Mouse (Mus musculus) kidney, postnatal 0 days (tissue): ENCODE measurements around the gene Lmx1a. TPM values are rescaled to one million over a fixed set of nuclear protein-coding genes. Genes with fewer than 3 reads are reported as not detected.
A peak's percentile ranks its signal among the peaks of the same experiment; 100 is the strongest.

Source experiments
- ATAC-seq: fragments of 200-750 bp; cut with Nextera tagmentation; replicated peaks from 2 replicates; pipeline ENCODE4 v1.8.0; 2017; ENCODE audit warnings: low read depth, moderate number of reproducible peaks, moderate TSS enrichment, moderate library complexity; ENCODE audit not compliant: low FRiP score
- DNase-seq: peaks from one replicate; pipeline ENCODE4 v3.0.0-alpha.2; 2016; ENCODE audit warnings: low spot score
- H3K27ac ChIP-seq: fragments of 300-500 bp; sonication (generic); 2 replicates; pipeline ENCODE4 v1.5.1; 2014; ENCODE audit warnings: mild to moderate bottlenecking
- H3K27me3 ChIP-seq: fragments of 300-500 bp; sonication (generic); 2 replicates; pipeline ENCODE4 v1.6.1; 2014; ENCODE audit warnings: low read length, mixed read lengths; ENCODE audit not compliant: insufficient read depth
- H3K36me3 ChIP-seq: fragments of 300-500 bp; sonication (generic); 2 replicates; pipeline ENCODE4 v1.6.1; 2014; ENCODE audit warnings: low read length, mixed read lengths; ENCODE audit not compliant: insufficient read depth
- H3K4me1 ChIP-seq: fragments of 300-500 bp; sonication (generic); replicated peaks from 2 replicates; pipeline ENCODE4 v1.6.1; 2014; ENCODE audit warnings: antibody characterized with exemption, low read length, mixed read lengths; ENCODE audit not compliant: insufficient read depth
- H3K4me2 ChIP-seq: fragments of 300-500 bp; sonication (generic); 2 replicates; pipeline ENCODE4 v1.6.1; 2014; ENCODE audit warnings: mild to moderate bottlenecking, low read length, moderate library complexity, mixed read lengths
- H3K4me3 ChIP-seq: fragments of 300-500 bp; sonication (generic); replicated peaks from 2 replicates; pipeline ENCODE4 v1.5.1; 2014; ENCODE audit warnings: low read depth, low read length
- H3K9ac ChIP-seq: fragments of 300-500 bp; sonication (generic); 2 replicates; pipeline ENCODE4 v1.6.1; 2014; ENCODE audit warnings: low read depth, low read length
- H3K9me3 ChIP-seq: fragments of 300-500 bp; sonication (generic); replicated peaks from 2 replicates; pipeline ENCODE4 v1.6.1; 2016; ENCODE audit warnings: low read length, inconsistent platforms, mixed read lengths
- CTCF ChIP-seq: IDR thresholded peaks from 2 replicates; pipeline ENCODE4 v1.5.1; 2016; ENCODE audit warnings: antibody characterized with exemption, low read depth, mild to moderate bottlenecking, moderate library complexity
- WGBS: fragments of 180-500 bp; shearing (Covaris S2); extraction: QIAGEN DNeasy Blood & Tissue Kit; methylation state at CpG from one replicate; pipeline ENCODE4 v1.1.7; 2014; 5-methylcytosine and 5-hydroxymethylcytosine counted together
- polyA plus RNA-seq: library from polyadenylated mRNA; unstranded; fragments of >200 nt; fragmentation: Nextera tagmentation; extraction: Ambion mirVana; gene quantifications from 2 replicates; pipeline ENCODE4 v1.2.1, GENCODE M21; 2015

Lmx1a gene
- polyA plus RNA-seq, 1 experiment from 2014 or later: 0.04 TPM

- no peaks in the 10 kb centered on the region for H3K9me3 ChIP-seq
- ATAC-seq (no peak), DNase-seq (no peak)
- no peak overlapping the region for H3K4me3 ChIP-seq
- H3K27ac ChIP-seq: no peak overlapping the region
- no peaks in the 10 kb centered on the region for H3K4me1 ChIP-seq
- no peaks in the 10 kb centered on the region for H3K27me3 ChIP-seq
- no peak for TF ChIP-seq CTCF
- H3K36me3 ChIP-seq: no peaks in the 10 kb centered on the region
- no peak overlapping the region for H3K9ac ChIP-seq
- H3K4me2 ChIP-seq: peak overlapping the region; percentile 11; the same call in 1 of the 2 replicates
- WGBS: 14% methylated on average over 13 of the region's 13 CpGs
These were observed 72.8 kb downstream of the Lmx1a start for GRCm38 (mm10) chr1:167761785-167762223.

- no peak for TF ChIP-seq CTCF
- H3K9me3 ChIP-seq: no peaks in the 10 kb centered on the region
- WGBS: 80% methylated on average over 4 of the region's 4 CpGs
- H3K36me3 ChIP-seq: no peaks in the 10 kb centered on the region
- no peak overlapping the region for H3K4me3 ChIP-seq
- DNase-seq (no peak), ATAC-seq (no peak)
- no peaks in the 10 kb centered on the region for H3K4me1 ChIP-seq
- no peak overlapping the region for H3K4me2 ChIP-seq
- H3K27ac ChIP-seq: no peak overlapping the region
- no peaks in the 10 kb centered on the region for H3K27me3 ChIP-seq
- H3K9ac ChIP-seq: no peak overlapping the region
These were observed 77.6 kb downstream of the Lmx1a start for GRCm38 (mm10) chr1:167766619-167767018.

GRCm38 (mm10) chr1:167770457-167770856, 81.4 kb downstream of the Lmx1a start:
- Histone ChIP-seq H3K36me3 (no peaks in the 10 kb centered on the region), H3K4me1 (no peaks in the 10 kb centered on the region), H3K9me3 (no peaks in the 10 kb centered on the region), H3K27me3 (no peaks in the 10 kb centered on the region), H3K27ac (no peak overlapping the region), H3K4me2 (no peak overlapping the region), H3K9ac (no peak overlapping the region), H3K4me3 (no peak overlapping the region)
- 85% methylated on average over 7 of the region's 7 CpGs for WGBS
- ATAC-seq: no peak
- no peak for DNase-seq
- TF ChIP-seq CTCF: no peak

- no peak for ATAC-seq
- H3K27me3 ChIP-seq: no peaks in the 10 kb centered on the region
- no peaks in the 10 kb centered on the region for H3K36me3 ChIP-seq
- H3K4me2 ChIP-seq: no peak overlapping the region
- no peaks in the 10 kb centered on the region for H3K4me1 ChIP-seq
- TF ChIP-seq CTCF: no peak
- no peak overlapping the region for H3K4me3 ChIP-seq
- H3K27ac ChIP-seq: no peak overlapping the region
- WGBS: 78% methylated on average over 4 of the region's 5 CpGs
- no peak for DNase-seq
- no peak overlapping the region for H3K9ac ChIP-seq
- H3K9me3 ChIP-seq: no peaks in the 10 kb centered on the region
These were observed 90.9 kb downstream of the Lmx1a start for GRCm38 (mm10) chr1:167779766-167780488.

GRCm38 (mm10) chr1:167781787-167782484, 92.9 kb downstream of the Lmx1a start:
- no peak overlapping the region for H3K27ac ChIP-seq
- H3K27me3 ChIP-seq: peaks cover under 1% of the 10 kb centered on the region; the same call in 1 of the 2 replicates
- H3K36me3 ChIP-seq: no peaks in the 10 kb centered on the region
- H3K4me3 ChIP-seq: no peak overlapping the region
- peak; percentile 94 for TF ChIP-seq CTCF
- ATAC-seq (no peak; the same call in 1 of the 2 replicates), DNase-seq (peak; percentile 83)
- 61% methylated on average over 10 of the region's 10 CpGs for WGBS
- no peak overlapping the region for H3K4me2 ChIP-seq
- H3K9me3 ChIP-seq: no peaks in the 10 kb centered on the region
- no peaks in the 10 kb centered on the region for H3K4me1 ChIP-seq
- no peak overlapping the region for H3K9ac ChIP-seq

GRCm38 (mm10) chr1:167784067-167784466, 95.0 kb downstream of the Lmx1a start:
- no peak for TF ChIP-seq CTCF
- Histone ChIP-seq H3K27me3 (peaks cover 4% of the 10 kb centered on the region; the same call in 1 of the 2 replicates), H3K4me3 (no peak overlapping the region), H3K4me2 (no peak overlapping the region), H3K9ac (no peak overlapping the region), H3K4me1 (no peaks in the 10 kb centered on the region), H3K9me3 (no peaks in the 10 kb centered on the region), H3K36me3 (no peaks in the 10 kb centered on the region), H3K27ac (no peak overlapping the region)
- no peak for ATAC-seq
- no peak for DNase-seq
- 85% methylated on average over 2 of the region's 2 CpGs for WGBS
